Mouse (Mus musculus): ENCODE data around the gene Stum.

Gene Stum

DNA sequence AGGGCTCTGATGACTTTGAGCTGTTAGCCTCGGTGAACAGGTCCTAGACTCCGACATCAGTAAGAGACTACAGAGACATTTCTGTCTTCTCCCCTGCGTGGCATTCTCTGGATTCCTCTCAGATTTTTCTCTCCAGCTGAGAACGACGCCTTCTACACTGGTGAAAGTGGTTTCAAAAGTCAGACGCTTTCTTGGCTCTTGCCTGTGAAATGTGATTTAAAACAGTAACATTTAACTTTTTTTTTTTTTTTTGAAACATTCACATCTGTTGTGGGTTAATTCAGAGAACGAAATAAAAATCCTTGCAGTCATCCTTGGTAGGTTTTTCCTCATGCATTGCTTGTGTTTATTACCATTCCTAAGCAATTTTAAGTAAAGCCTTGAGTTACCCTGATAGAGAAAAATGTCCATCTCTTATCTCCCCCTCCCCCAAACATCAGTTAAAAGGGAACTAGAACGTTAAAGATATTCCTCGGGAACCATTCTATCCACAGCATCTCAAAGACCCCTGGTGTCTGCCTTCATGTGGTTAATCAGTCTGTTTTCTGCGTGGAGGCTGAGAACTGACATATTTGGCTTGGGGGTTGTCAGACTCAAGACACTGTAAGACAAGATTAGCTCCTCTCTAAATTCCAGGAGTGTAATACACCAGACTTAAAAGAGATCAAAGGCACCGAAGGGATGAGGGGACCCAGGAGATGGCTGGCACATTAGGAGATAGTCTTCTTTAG, 95.4 kb downstream of the Stum start:
- DNase-seq (ENCODE audit: low read depth in 1 of 2, low spot score in 2 of 2): no peak

DNA sequence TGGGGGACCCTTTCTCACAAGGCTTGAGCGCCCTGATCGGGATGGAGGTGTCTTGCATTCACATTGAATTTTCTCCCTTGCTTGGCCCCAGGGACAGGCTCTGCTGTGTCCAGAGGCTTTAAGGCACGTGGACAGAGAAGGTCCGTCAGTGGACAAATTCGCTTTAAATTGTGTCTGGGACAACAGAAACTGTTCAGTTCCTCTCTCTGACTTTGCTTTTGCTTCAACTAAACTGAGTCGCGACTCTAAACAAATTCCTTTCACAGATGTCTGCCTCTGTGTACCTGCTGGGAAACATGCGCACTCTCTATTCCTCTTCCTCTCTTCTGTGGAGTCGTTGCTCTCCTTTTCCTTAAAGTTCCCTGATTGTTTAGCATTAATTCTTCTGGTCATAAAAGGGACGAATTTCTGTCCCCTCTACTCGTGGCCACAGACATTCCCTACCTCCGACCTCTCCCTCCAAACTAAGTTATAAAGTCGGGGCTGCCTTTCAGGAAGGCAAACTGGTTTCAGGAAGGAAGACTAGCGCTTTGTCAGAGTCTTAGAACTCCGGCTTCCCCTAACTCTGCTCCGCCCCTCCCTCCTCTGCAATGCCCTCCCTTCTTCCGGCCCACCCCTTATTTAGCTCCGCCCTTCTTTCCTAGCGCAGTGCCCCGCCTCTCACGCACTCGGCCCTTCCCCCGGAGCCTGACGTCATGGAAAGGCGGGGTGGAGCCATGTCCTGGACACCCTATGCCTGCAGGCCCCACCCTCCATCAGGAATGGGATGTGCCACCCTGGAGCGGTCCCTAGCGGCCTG, 96.2 kb downstream of the Stum start:
- peak; percentile 99 to 100 for DNase-seq (ENCODE audit: low read depth in 1 of 2, low spot score in 2 of 2)

GRCm38 (mm10) chr1:180385308-180385707, 98.0 kb downstream of the Stum start:
- no peak for DNase-seq (ENCODE audit: low read depth in 1 of 2, low spot score in 2 of 2)

GRCm38 (mm10) chr1:180384486-180384885, 98.8 kb downstream of the Stum start:
- no peak for DNase-seq (ENCODE audit: low read depth in 1 of 2, low spot score in 2 of 2)

DNA sequence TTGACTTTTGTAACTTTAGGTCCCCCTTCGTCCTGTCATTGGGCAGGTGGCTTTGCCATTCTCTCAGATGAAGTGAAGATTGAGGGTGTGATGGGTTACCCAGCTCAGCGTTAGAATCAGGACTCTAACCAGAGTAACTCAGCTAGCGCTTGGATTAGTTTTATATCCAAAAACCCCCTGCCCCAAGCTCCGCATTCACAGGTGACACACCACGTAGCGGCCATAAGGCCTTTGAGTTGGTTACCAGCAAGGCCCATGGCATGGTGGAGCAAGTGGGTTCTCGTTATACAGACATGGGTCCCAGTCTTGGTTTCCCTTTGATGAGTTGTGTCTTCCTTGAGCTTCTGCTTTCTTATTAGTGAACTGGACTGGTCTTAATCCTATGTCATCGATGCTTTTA, 99.4 kb downstream of the Stum start:
- DNase-seq (ENCODE audit: low read depth in 1 of 2, low spot score in 2 of 2): no peak

Measured in monocyte, adult 2 months (primary cell).